Mouse (Mus musculus) heart, postnatal 14 days (tissue): Measurements from ENCODE around the gene Ccl9. TPM values are rescaled to one million over a fixed set of nuclear protein-coding genes. Genes with fewer than 3 reads are reported as not detected.

Experiments
- DNase-seq, 2 experiments: peaks; one replicate each; pipeline ENCODE4 v3.0.0; 2021 to 2022
- intact Hi-C: fragments of 180-260 bp; cut with DNase I; formaldehyde crosslinking; loops from one replicate; pipeline ENCODE4 v1.15.1; 2025
- total RNA-seq, 2 experiments: library from RNA; stranded (reverse); gene quantifications; 2 replicates each; pipeline ENCODE4 v1.2.3; 2021

Gene Ccl9
- total RNA-seq, 2 experiments from 2014 or later: 7.9 to 8.9 TPM

- intact Hi-C loops: no loop called here
Observed at GRCm38 (mm10) chr11:83544214-83544613, 34.2 kb downstream of the Ccl9 start.

GRCm38 (mm10) chr11:83541415-83541814 is 37.0 kb downstream of the Ccl9 start:
- intact Hi-C loops: no loop called here

More at GRCm38 (mm10) chr11:83544214-83544613, 34.2 kb downstream of the Ccl9 start:
- DNase-seq: no peak

GRCm38 (mm10) chr11:83540931-83541330 is 37.5 kb downstream of the Ccl9 start:
- intact Hi-C loops: no loop called here
- DNase-seq: no peak

More at GRCm38 (mm10) chr11:83541415-83541814, 37.0 kb downstream of the Ccl9 start:
- no peak for DNase-seq

GRCm38 (mm10) chr11:83538705-83539314 is 39.6 kb downstream of the Ccl9 start:
- no peak for DNase-seq
- intact Hi-C loops: no loop called here

GRCm38 (mm10) chr11:83536831-83537230 is 41.6 kb downstream of the Ccl9 start:
- intact Hi-C loops: no loop called here
- DNase-seq: no peak

GRCm38 (mm10) chr11:83534609-83535423 is 43.6 kb downstream of the Ccl9 start:
- intact Hi-C loops: no loop called here

GRCm38 (mm10) chr11:83534143-83534542 is 44.3 kb downstream of the Ccl9 start:
- intact Hi-C loops: no loop called here

More at GRCm38 (mm10) chr11:83534609-83535423, 43.6 kb downstream of the Ccl9 start:
- peak; percentile 69 to 85 for DNase-seq

GRCm38 (mm10) chr11:83533192-83533591 is 45.2 kb downstream of the Ccl9 start:
- no peak for DNase-seq
- intact Hi-C loops: no loop called here

More at GRCm38 (mm10) chr11:83534143-83534542, 44.3 kb downstream of the Ccl9 start:
- DNase-seq: no peak

- intact Hi-C loops: no loop called here
- no peak for DNase-seq
Observed at GRCm38 (mm10) chr11:83530360-83530759, 48.1 kb downstream of the Ccl9 start, which contains the start of gene Ccl5. Ccl5 (minus strand) TSS chr11:83530518.

GRCm38 (mm10) chr11:83529024-83529423 is 49.4 kb downstream of the Ccl9 start:
- intact Hi-C loops: no loop called here
- DNase-seq: no peak

Other genes with a start within 250 kb of the Ccl9 start
- 10 to 100 TPM; 30.4 to 31.9 TPM for gene Rasl10b, start 169.5 kb downstream of the Ccl9 start, total RNA-seq
- under 1 TPM in 1 of 2 experiments, not detected in 1; 0.24 TPM for gene Gas2l2, start 149.2 kb downstream of the Ccl9 start, total RNA-seq
- not detected for gene 1700020L24Rik, start 141.0 kb downstream of the Ccl9 start, total RNA-seq
- 1 to 10 TPM; 7.6 to 9.6 TPM for gene Mmp28, start 115.6 kb downstream of the Ccl9 start, total RNA-seq
- 10 to 100 TPM; 37.8 to 38.5 TPM for gene Taf15, start 105.5 kb downstream of the Ccl9 start, total RNA-seq
- not detected for gene Heatr9, start 56.5 kb downstream of the Ccl9 start, total RNA-seq
- under 1 TPM in 1 of 2 experiments, not detected in 1; 0.93 TPM for gene Ccl5, start 48.1 kb downstream of the Ccl9 start, total RNA-seq
- gene Ccl6, start 14.5 kb upstream of the Ccl9 start, total RNA-seq: 10 to 100 TPM in 1 of 2 experiments, 1 to 10 TPM in 1; 9.9 to 12.8 TPM
- not detected for gene Rpl9-ps1, start 67.0 kb upstream of the Ccl9 start, total RNA-seq
- not detected for gene Ccl3, start 70.7 kb upstream of the Ccl9 start, total RNA-seq
- not detected for gene Ccl4, start 83.9 kb upstream of the Ccl9 start, total RNA-seq
- gene Wfdc17, start 125.4 kb upstream of the Ccl9 start, total RNA-seq: 1 to 10 TPM; 2.2 to 3.1 TPM
- not detected for gene Wfdc18, start 130.4 kb upstream of the Ccl9 start, total RNA-seq
- gene Wfdc21, start 168.3 kb upstream of the Ccl9 start, total RNA-seq: under 1 TPM; 0.76 to 0.80 TPM
- 1 to 10 TPM; 6.1 to 7.7 TPM for gene Heatr6, start 175.1 kb upstream of the Ccl9 start, total RNA-seq